Mouse (Mus musculus): ENCODE measurements around the gene Bnc2.

Gene Bnc2

DNA sequence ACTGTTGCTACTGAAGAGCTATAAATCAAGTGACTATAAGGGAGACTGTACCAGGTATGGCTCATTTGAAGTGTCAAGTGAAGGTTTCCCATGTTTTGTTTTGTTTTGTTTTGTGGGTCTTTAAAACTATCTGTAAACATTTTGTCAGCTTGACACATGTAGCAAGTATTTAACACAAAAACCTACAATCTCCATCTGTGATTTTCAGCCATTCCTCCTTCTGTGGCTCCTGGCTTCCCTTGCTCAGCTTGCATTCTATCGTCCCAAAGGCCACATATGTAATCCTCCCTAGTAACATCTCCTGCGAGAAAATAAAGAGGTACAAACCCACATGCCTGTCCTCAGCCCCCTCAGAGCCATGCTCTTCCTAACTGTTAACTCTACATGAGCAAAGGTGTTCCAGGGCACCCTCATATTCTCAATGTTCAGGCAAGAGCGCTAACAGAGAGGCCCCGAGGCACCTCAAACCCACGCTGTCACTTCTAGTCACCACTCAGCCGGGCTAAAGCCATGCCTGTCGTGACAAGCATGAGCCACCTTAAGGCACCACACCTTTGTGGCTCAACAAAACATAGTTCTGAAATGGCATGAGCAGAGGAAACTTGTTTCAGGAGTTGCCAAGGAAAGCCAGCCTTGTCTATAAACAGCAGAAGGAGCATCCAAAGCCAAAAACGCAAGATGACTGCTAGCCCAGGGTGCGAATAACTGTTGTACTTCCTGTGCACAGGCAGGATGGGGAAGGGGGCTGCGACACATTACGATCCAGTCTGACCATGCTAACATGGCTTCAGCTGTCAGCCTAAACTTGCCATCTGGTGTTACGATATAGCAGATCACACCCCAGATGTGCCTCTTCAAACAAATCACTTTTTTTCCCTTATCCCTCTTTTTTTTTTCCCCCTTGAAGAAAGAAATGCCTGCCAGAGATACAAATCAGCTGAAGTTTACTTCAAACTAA lies 42.0 kb downstream of the Bnc2 start:
- no peak for DNase-seq (ENCODE audit: low spot score)

- no peak for DNase-seq (ENCODE audit: low spot score)
Measured at GRCm38 (mm10) chr4:84627616-84628015, 47.5 kb downstream of the Bnc2 start.

DNA sequence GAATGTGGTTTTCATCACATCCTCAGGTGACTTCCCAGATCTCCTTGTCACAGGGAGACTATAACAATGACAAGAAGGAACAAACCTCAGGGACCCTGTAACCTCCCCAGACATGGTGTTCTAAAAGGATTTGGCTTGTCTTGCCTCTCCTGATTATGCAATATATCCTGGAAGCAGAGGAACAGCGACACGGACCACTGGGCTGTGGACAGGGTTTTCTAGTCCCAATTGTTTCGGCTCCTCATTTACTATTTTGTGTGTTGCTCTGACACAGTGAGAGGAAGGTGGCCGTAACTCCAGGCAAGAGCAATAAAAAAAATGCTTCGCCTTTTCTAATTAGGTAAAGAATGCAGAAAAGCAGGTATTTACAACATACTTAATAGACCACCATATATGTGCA lies 51.8 kb downstream of the Bnc2 start:
- DNase-seq (ENCODE audit: low spot score): no peak

- DNase-seq (ENCODE audit: low spot score): no peak
Measured at GRCm38 (mm10) chr4:84621785-84622184, 53.3 kb downstream of the Bnc2 start.

- DNase-seq (ENCODE audit: low spot score): no peak
Measured at GRCm38 (mm10) chr4:84609861-84610260, 65.2 kb downstream of the Bnc2 start.

DNA sequence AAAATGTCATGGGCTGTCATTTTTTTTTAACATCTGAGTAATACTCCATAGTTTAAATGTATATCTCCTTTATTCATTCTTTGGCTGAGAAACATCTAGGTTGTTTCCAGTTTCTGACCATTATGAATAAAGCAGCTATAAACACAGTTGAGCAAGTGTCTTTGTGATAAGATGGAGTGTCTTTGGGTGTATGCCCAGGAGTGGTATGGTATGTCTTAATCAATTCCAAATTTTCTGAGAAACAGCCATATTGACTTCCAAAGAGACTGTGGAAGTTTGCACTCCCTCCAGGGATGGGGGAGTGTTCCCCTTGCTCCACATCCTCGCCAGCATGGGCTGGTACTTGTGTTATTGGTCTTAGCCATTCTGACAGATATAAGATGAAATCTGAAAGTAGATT lies 70.6 kb downstream of the Bnc2 start:
- no peak for DNase-seq (ENCODE audit: low spot score)

GRCm38 (mm10) chr4:84580260-84580952 lies 94.7 kb downstream of the Bnc2 start:
- no peak for DNase-seq (ENCODE audit: low spot score)

DNA sequence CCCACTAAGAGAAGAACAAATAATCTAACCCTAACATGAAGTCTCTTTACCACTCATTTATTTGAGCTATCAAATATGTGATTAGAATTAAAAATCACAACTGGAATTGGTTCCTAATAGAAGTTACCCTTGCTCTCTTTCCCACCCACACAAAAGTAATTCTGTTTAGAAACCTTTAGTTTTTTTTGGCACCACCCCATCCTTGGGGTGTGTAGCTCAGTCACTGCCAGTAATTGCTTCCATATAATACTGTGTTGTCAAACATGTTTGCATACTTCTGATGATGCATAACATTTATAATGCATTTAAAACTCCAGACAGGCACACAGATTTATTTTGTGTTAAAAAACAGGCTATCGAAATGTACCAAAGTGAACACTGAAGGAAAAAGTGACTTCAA lies 96.8 kb downstream of the Bnc2 start:
- DNase-seq (ENCODE audit: low spot score): no peak

DNA sequence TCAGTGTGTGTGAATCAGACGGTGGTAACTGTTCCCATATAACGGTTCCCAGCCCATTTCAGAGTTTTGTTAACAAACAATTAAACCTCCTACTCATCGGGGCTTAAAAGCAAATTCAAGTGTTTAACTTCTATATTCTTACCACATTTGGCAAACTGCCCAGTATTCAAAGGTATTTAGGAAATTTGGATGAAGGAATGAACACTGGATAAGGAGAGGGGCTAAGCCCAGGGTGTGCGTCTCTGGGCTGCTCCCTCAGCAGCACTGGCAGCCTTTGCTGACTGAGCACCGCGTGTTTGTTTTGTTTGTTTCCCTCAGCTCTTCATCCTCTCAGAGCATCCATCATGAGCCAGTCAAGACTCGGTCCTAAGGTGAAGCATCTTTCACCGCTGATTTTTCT lies 109.0 kb downstream of the Bnc2 start:
- no peak for DNase-seq (ENCODE audit: low spot score)

GRCm38 (mm10) chr4:84545204-84545871 lies 129.7 kb downstream of the Bnc2 start:
- no peak for DNase-seq (ENCODE audit: low spot score)

- no peak for DNase-seq (ENCODE audit: low spot score)
Measured at GRCm38 (mm10) chr4:84544646-84545045, 130.4 kb downstream of the Bnc2 start.

DNA sequence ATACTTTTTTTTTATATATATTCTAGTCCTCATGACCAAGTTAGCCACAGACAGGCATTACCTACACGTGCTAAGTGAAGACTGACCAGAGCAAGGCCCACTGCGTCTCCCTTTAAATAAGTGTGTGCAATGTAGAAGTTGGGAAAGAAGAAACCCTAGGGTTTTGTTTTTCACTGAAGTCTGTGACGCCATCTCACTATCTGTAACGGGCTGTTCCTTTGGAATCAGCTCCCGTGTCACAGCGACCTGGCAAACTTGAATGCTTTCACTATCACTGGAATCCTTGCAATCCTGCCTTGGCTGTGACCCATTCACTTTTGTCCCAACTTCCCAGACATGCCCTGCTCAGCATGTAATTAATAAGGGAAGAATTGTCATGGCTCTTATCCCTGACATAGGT lies 134.5 kb downstream of the Bnc2 start:
- no peak for DNase-seq (ENCODE audit: low spot score)

- no peak for DNase-seq (ENCODE audit: low spot score)
Measured at GRCm38 (mm10) chr4:84539396-84539795, 135.7 kb downstream of the Bnc2 start.

- no peak for DNase-seq (ENCODE audit: low spot score)
Measured at GRCm38 (mm10) chr4:84528886-84529789, 145.9 kb downstream of the Bnc2 start.

DNA sequence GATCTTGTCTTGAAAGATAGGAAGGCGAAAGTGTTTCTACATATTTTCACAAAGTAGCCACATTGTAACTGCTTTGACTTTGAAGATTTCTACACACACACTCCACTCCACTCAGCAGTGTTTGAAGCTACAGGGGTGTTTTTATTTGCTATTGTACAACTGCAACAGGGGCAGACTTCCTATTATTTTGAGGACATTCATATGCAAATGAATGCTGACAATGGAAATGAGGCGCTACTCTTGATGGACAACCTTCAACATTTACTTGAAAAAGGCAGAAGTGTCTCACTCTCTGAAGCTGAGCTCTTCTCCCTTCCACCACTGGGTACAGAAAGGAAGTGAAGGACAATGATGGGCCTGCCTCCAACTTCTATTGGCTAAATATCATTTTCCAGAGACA lies 146.7 kb downstream of the Bnc2 start:
- DNase-seq (ENCODE audit: low spot score): no peak

DNA sequence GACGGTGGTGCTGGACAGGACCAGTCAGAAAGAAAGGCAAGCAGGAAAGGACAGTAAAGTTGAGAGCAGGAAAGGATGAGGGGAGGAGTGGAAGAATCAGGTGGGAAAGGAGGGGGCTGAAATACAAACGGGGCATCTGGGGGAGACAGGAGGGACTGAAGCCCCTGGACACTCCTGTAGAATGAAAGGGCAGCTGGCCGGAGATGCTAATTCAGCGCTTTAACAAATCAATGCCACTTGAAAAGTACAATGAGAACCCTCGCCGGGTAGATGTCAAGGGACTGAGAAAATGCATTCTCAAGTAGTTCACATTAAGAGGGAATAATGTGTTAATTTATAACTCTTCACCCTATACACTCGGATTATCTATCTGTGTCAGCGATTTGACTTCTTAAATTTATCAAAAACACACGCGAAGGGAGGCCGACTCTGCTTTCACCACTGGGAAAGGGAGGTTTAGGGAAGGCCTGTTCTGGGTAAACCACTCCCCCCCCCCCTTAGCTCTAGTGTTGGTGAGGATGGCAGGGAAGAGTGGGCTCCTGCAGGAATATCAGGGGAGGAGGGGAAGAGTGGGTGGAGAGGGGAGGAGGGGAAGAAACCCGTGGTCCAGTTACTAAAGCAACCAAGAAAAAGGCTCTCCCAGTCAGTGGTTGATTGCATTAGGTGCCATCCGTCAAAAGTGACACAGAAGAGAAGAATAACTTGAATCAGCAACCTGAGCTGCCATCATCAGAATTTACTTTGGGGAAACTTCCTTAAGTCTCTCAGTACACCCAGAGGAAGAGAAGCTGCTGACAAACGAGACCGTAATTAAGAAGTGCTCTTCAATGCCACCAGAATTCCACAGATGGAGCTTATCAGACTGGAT lies 147.8 kb downstream of the Bnc2 start:
- no peak for DNase-seq (ENCODE audit: low spot score)

DNA sequence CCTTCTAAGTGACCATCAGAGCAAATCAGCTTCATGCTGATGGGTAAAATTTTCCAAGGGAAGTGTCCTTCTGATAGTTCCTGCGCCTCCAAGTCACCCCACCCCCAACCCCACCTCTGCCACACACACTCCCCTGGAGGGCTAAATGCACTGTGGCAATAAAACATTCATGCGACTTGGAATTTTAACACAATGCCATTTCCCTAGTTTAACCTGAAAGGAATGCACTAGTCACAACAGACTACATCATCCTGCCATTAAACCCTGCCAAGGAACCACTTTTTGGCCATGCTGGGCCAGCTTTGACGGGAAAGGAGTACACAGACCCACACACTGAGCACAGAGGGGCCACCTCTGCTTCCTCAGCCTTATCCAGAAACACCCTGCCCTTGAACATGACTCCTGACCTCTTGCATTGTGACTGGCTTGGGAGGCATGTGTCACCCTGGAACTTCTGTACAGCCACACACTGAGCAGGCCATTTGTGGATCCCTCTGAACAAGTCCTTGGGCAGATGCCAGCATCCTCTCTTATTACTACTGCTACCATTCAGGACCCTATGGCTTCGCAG lies 151.3 kb downstream of the Bnc2 start:
- no peak for DNase-seq (ENCODE audit: low spot score)

GRCm38 (mm10) chr4:84523211-84523610 lies 151.9 kb downstream of the Bnc2 start:
- no peak for DNase-seq (ENCODE audit: low spot score)

DNA sequence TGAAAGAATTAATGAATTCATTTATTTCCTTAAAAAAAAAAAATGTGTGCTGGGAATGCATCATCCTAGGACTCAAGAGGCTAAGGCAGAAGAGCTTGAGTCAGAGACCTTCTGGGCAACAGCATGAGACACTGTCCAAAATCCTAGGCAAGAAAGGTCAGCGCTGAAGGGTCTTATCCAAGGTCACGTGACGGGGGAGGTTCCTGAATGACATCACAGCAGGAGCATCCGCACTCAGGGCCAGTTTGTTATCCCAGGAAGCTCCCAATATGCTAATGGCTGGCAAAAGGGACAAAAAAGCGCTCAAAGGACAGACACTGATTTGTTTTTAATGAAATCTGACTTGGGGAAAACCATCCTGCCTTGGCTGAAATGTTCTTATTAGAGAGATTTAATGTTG lies 153.5 kb downstream of the Bnc2 start:
- no peak for DNase-seq (ENCODE audit: low spot score)

DNA sequence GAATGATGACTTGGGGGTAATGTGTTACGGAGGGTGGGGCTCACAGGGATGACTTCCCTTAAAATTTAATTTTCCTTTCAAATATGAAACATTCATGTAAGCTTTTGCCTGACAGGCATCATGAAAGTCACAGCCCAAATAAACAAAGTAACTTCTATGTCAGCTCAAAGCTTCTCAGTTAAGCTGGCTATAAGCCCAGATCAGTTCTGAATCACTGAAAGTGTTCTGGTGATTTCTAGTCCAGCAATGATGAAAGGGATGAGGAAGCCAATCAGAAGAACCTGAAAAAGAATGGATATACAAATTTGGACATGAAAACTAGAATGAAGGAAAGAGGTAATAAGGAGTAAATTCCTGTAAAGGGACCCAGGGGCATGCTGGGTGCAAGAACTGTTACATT lies 164.6 kb downstream of the Bnc2 start:
- no peak for DNase-seq (ENCODE audit: low spot score)
